Mouse (Mus musculus): ENCODE measurements around the gene P3h1. TPM values are rescaled to one million over a fixed set of nuclear protein-coding genes. Genes with fewer than 3 reads are reported as not detected.
"Not testable (repeated sequence)": the region's sequence is repeated elsewhere in the genome, so short reads cannot be mapped to it uniquely, and the experiment has no call there.

The P3h1 gene
- total RNA-seq, 1 experiment from 2014 or later = 5.1 TPM

- ATAC-seq (replicated peaks; ENCODE audit: low read depth, poor library complexity, severe bottlenecking) = no peak
Observed at GRCm38 (mm10) chr4:119261087-119261713, 28.5 kb downstream of the P3h1 start.

DNA sequence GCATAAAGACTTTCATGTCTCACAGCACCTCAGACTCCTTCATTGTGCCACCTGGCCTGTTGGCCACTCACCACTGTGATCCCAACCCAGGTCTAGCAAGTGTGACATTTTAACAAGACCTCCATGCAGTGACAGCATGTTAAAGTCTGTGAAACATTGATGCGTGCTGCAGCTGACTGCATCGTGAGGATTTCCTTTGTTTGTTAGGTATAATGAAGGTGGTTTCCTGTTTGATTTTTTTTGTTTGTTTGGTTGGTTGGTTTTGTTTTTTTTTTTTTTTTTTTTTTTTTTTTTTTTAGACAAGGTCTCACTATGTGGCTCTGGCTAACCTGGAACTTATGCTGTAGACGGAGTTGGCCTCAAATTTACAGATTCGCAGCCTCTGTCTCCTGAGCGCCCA, 29.8 kb downstream of the P3h1 start:
- ATAC-seq (replicated peaks; ENCODE audit: low read depth, poor library complexity, severe bottlenecking) = no peak

GRCm38 (mm10) chr4:119263459-119263858, 30.7 kb downstream of the P3h1 start:
- no peak for ATAC-seq (replicated peaks; ENCODE audit: low read depth, poor library complexity, severe bottlenecking)

GRCm38 (mm10) chr4:119266606-119267005, 33.9 kb downstream of the P3h1 start:
- ATAC-seq (replicated peaks; ENCODE audit: low read depth, poor library complexity, severe bottlenecking) = no peak

GRCm38 (mm10) chr4:119274627-119275026, 41.9 kb downstream of the P3h1 start:
- no peak for ATAC-seq (replicated peaks; ENCODE audit: low read depth, poor library complexity, severe bottlenecking)

GRCm38 (mm10) chr4:119275226-119275625, 42.5 kb downstream of the P3h1 start:
- peak; percentile 75 for ATAC-seq (replicated peaks; ENCODE audit: low read depth, poor library complexity, severe bottlenecking)

GRCm38 (mm10) chr4:119275726-119276125, 43.0 kb downstream of the P3h1 start:
- no peak for ATAC-seq (replicated peaks; ENCODE audit: low read depth, poor library complexity, severe bottlenecking)

GRCm38 (mm10) chr4:119278784-119279183, 46.1 kb downstream of the P3h1 start:
- not testable (repeated sequence) for ATAC-seq (replicated peaks; ENCODE audit: low read depth, poor library complexity, severe bottlenecking)

GRCm38 (mm10) chr4:119284861-119285260, 52.1 kb downstream of the P3h1 start:
- no peak for ATAC-seq (replicated peaks; ENCODE audit: low read depth, poor library complexity, severe bottlenecking)

DNA sequence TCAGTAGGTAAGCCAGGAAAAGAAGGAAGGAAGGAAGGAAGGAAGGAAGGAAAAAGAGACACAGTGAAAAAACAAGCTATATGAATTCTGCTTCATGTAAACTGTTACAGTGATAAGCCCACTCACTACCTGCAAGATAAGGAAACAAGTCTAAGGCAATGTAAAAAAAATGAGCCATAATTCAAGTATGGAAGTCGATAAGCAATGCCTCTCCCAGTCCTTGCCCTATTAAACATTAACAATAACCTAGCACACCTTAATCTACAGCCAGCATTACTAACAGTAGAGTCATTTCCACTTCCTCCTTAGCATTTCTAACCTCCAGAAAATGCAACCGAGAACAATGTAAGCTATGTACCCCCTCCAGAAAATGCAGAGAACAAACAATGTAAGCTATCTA, 52.6 kb downstream of the P3h1 start:
- 0 out of 2 replicates have a peak, but pooled peaks have one; percentile 21 for ATAC-seq (replicated peaks; ENCODE audit: low read depth, poor library complexity, severe bottlenecking)

- ATAC-seq (replicated peaks; ENCODE audit: low read depth, poor library complexity, severe bottlenecking) = no peak
Observed at GRCm38 (mm10) chr4:119291921-119292320, 59.2 kb downstream of the P3h1 start.

- ATAC-seq (replicated peaks; ENCODE audit: low read depth, poor library complexity, severe bottlenecking) = peak; percentile 34
Observed at GRCm38 (mm10) chr4:119292771-119293573, 60.3 kb downstream of the P3h1 start.

- no peak for ATAC-seq (replicated peaks; ENCODE audit: low read depth, poor library complexity, severe bottlenecking)
Observed at GRCm38 (mm10) chr4:119293574-119294258, 61.0 kb downstream of the P3h1 start.

GRCm38 (mm10) chr4:119294415-119295133, 61.9 kb downstream of the P3h1 start, which contains the start of gene Ybx1:
Gene Ybx1 (minus strand): TSS chr4:119294604.
- peak; percentile 97 for ATAC-seq (replicated peaks; ENCODE audit: low read depth, poor library complexity, severe bottlenecking)

GRCm38 (mm10) chr4:119295134-119295453, 62.4 kb downstream of the P3h1 start:
- no peak for ATAC-seq (replicated peaks; ENCODE audit: low read depth, poor library complexity, severe bottlenecking)

DNA sequence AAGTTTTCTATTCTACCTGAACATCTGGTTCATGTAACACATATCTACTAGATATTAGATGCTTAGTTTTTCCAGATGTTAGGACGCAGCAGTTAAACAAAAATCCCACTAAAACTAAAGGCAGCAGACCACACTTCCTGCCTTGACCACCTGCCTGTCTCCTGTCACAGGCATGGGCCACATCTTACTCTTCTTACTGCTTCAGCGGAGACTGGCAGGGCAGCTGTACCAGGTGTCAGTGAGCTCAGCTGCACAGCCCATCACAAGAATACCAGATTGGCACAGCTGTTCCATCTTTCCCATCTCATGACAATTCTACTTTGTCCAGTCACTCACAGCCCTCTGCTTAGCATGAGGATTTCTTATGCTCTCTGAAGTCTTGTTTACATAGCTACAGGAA, 64.6 kb downstream of the P3h1 start:
- no peak for ATAC-seq (replicated peaks; ENCODE audit: low read depth, poor library complexity, severe bottlenecking)

Data from common myeloid progenitor, adult 5-6 weeks (primary cell).